Mouse (Mus musculus) macrophage (primary cell): ENCODE measurements around the gene Btbd35f18. TPM values are rescaled to one million over a fixed set of nuclear protein-coding genes. Genes with fewer than 3 reads are reported as not detected.
"Not testable (repeated sequence)": the region's sequence is repeated elsewhere in the genome, so short reads cannot be mapped to it uniquely, and the experiment has no call there.

ENCODE experiments used
- H3K27ac ChIP-seq: fragments of 350-480 bp; formaldehyde crosslinking; 2 replicates; pipeline ENCODE4 v1.9.0; 2021
- H3K36me3 ChIP-seq: fragments of 350-480 bp; formaldehyde crosslinking; 2 replicates; pipeline ENCODE4 v1.9.0; 2021; ENCODE audit errors: inconsistent target
- H3K4me3 ChIP-seq: fragments of 350-480 bp; formaldehyde crosslinking; 2 replicates; pipeline ENCODE4 v1.9.0; 2021; ENCODE audit errors: inconsistent target
- H3K79me2 ChIP-seq: fragments of 350-480 bp; formaldehyde crosslinking; 2 replicates; pipeline ENCODE4 v1.9.0; 2021; ENCODE audit errors: inconsistent target
- WGBS: methylation state at CpG from one replicate; pipeline ENCODE4 v1.1.7; 2026; ENCODE audit warnings: inconsistent platforms; ENCODE audit not compliant: missing documents; 5-methylcytosine and 5-hydroxymethylcytosine counted together
- polyA plus RNA-seq: library from polyadenylated mRNA; stranded (reverse); fragments of 250-400 nt; gene quantifications from 3 replicates; pipeline ENCODE4 v1.2.4, GENCODE M21; 2018; ENCODE audit warnings: inconsistent platforms
- total RNA-seq, 78 experiments: library from RNA; depleted of rRNA; stranded (reverse); fragments of 250-400 nt; gene quantifications; 1 replicate in 9 of 78; 2 replicates in 24 of 78; 3 replicates in 43 of 78; 4 replicates in 2 of 78; pipeline ENCODE4 v1.2.4; 2018; ENCODE audit warnings: inconsistent platforms in 56 of 78

The Btbd35f18 gene
- not detected for total RNA-seq (2018; cell fraction: chromatin; rRNA removed)
- total RNA-seq (2018; cell fraction: cytosol; rRNA removed) = not detected
- total RNA-seq (2018; cell fraction: nucleus; rRNA removed) = not detected
- not detected in 3 replicates for polyA plus RNA-seq

- H3K36me3 ChIP-seq, H3K4me3 ChIP-seq, H3K27ac ChIP-seq, H3K79me2 ChIP-seq: not testable (repeated sequence)
- no CpG with 5 or more reads among the region's 3 CpGs for WGBS
These were observed at the start of gene Btbd35f18 for GRCm38 (mm10) chrX:3699933-3700332. TSS of gene Btbd35f18 (plus strand) at chrX:3700233.

Other genes with a start within 250 kb of the Btbd35f18 start
- not detected in 3 replicates for gene Btbd35f10, start 52.7 kb downstream of the Btbd35f18 start, polyA plus RNA-seq